Mouse (Mus musculus): ENCODE data around the gene Arhgap44.

DNA sequence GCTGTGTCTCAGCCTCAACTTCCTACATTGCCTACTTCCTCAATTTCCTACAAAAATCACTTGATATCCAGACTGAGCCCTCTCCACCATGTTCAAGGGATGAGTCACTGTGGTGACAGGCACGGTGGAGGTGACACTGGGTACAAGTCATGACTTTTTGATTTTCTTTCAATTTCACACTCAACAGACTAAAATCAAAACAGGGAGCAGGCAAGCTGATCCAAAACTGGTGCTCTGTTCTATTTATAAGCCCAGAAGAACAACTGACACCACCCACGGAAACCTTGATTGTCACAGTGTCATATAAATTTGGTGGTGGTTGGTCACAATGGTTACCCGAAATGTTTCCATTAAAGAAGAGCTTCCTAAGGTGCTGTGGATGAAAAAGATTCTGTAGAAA, 72.8 kb downstream of the Arhgap44 start:
- TF ChIP-seq CTCF (IDR thresholded peaks at IDR 0.05; ENCODE audit: extremely low read depth, insufficient read length, insufficient replicate concordance, low read depth, low read length) (no peak), POLR2A (IDR thresholded peaks at IDR 0.05; ENCODE audit: low read depth, low read length) (no peak)
